Mouse (Mus musculus) lung, embryonic 16.5 days (tissue): Measurements from ENCODE around the gene Kdm2b. TPM values are rescaled to one million over a fixed set of nuclear protein-coding genes. Genes with fewer than 3 reads are reported as not detected.

Experiments
- ATAC-seq: fragments of 200-750 bp; cut with Nextera tagmentation; 2 replicates; pipeline ENCODE4 v1.8.0; 2017; ENCODE audit warnings: low read depth, mild to moderate bottlenecking, moderate library complexity
- H3K27ac ChIP-seq: fragments of 300-500 bp; sonication (generic); 2 replicates; pipeline ENCODE4 v1.5.1; 2014; ENCODE audit warnings: mild to moderate bottlenecking, control low read depth, low read length
- H3K27me3 ChIP-seq: fragments of 300-500 bp; sonication (generic); 2 replicates; pipeline ENCODE4 v1.6.1; 2014; ENCODE audit warnings: low read depth, low read length, mixed read lengths; ENCODE audit not compliant: control insufficient read depth, insufficient read depth
- H3K36me3 ChIP-seq: fragments of 300-500 bp; sonication (generic); 2 replicates; pipeline ENCODE4 v1.6.1; 2014; ENCODE audit warnings: low read length; ENCODE audit not compliant: control insufficient read depth, insufficient read depth
- H3K4me1 ChIP-seq: fragments of 300-500 bp; sonication (generic); replicated peaks from 2 replicates; pipeline ENCODE4 v1.6.1; 2014; ENCODE audit warnings: low read length, mixed read lengths; ENCODE audit not compliant: control insufficient read depth, insufficient read depth
- H3K4me2 ChIP-seq: fragments of 300-500 bp; sonication (generic); 2 replicates; pipeline ENCODE4 v1.6.1; 2014; ENCODE audit warnings: low read depth, low read length, control low read depth
- H3K4me3 ChIP-seq: fragments of 300-500 bp; sonication (generic); 2 replicates; pipeline ENCODE4 v1.5.1; 2014; ENCODE audit warnings: mild to moderate bottlenecking, low read length, control low read depth
- H3K9ac ChIP-seq: fragments of 300-500 bp; sonication (generic); 2 replicates; pipeline ENCODE4 v1.6.1; 2014; ENCODE audit warnings: low read length, control low read depth
- H3K9me3 ChIP-seq: fragments of 300-500 bp; sonication (generic); 2 replicates; pipeline ENCODE4 v1.6.1; 2016; ENCODE audit warnings: low read length; ENCODE audit not compliant: control insufficient read depth
- WGBS: fragments of 180-500 bp; shearing (Covaris S2); extraction: QIAGEN DNeasy Blood & Tissue Kit; methylation state at CpG from one replicate; pipeline ENCODE4 v1.1.7; 2014; 5-methylcytosine and 5-hydroxymethylcytosine counted together
- polyA plus RNA-seq: library from polyadenylated mRNA; unstranded; fragments of >200 nt; fragmentation: Nextera tagmentation; extraction: Ambion mirVana; gene quantifications from 2 replicates; pipeline ENCODE4 v1.2.1, GENCODE M21; 2015

Gene Kdm2b
- polyA plus RNA-seq, 1 experiment from 2014 or later: 37.6 TPM

DNA sequence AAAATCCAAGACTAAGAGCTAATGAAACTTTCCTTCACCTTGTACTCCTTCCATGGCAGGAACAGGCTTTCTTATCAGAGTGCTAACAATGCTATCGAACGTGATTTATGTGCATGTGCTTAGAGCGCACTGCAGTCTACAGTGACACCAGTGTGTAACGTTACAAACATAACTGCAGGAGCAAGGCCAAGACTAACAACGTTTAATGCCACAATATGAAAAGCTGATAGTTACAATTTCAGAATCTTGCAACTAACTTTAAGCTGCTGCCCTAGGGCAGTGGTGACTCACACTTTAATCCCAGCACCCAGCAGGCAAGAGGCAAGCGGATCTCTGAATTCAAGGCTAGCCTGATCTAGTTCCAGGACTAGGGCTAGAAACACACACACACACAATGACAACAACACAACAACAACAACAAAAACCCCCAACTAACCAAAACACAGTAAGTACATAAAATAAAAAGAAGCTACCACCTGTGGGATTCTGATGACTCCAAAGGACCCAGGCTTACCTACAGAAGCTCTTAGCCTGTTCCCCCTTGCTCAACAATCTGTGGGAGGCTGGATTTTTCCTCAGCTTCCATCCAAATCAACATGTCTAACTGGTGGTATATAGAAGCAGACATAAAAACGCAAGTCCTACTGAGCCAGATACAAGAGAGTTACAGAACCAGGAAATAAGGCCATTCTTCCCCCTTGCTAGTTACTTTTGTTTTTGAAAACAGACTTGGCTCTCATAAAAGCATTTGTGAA, 104.9 kb downstream of the Kdm2b start:
- no peaks in the 10 kb centered on the region for H3K9me3 ChIP-seq
- H3K27ac ChIP-seq: no peak overlapping the region; the same call in 1 of the 2 replicates
- H3K36me3 ChIP-seq: peaks cover 4% of the 10 kb centered on the region
- H3K9ac ChIP-seq: no peak overlapping the region
- H3K4me3 ChIP-seq: no peak overlapping the region
- ATAC-seq: no peak
- H3K27me3 ChIP-seq: no peaks in the 10 kb centered on the region
- WGBS: 73% methylated on average over 7 of the region's 7 CpGs
- H3K4me2 ChIP-seq: no peak overlapping the region
- peaks cover 5% of the 10 kb centered on the region for H3K4me1 ChIP-seq

DNA sequence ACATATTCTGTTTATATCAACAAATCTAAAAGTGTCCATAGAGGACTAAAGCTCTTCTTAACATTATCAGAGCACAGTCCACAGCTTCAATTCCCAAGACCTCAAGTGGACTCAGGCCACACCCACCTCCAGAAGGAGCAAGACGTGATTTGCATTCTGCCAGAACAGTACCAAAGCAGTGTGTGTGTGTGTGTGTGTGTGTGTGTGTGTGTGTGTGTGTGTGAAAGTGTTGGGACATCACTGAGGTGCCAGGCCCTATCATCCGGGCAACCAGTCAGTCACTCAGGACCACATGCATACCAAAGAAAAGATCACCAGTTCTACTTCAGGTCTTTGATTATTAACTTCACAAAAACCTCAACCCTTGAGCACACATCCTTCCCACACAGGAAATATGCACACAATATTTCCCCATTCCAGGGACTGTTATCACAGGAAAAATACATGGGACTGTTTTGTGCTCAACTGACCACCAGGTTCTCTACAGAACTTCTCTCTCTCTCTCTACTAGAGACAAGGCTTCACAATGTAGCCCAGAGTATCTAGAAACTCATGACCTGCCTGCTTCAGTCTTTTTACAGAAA, 105.9 kb downstream of the Kdm2b start:
- Histone ChIP-seq H3K9ac (no peak overlapping the region), H3K4me2 (no peak overlapping the region), H3K9me3 (no peaks in the 10 kb centered on the region), H3K27me3 (no peaks in the 10 kb centered on the region), H3K36me3 (peaks cover 10% of the 10 kb centered on the region), H3K27ac (no peak overlapping the region), H3K4me3 (no peak overlapping the region), H3K4me1 (peaks cover 5% of the 10 kb centered on the region)
- no peak for ATAC-seq
- WGBS: 27% methylated on average over 2 of the region's 2 CpGs

DNA sequence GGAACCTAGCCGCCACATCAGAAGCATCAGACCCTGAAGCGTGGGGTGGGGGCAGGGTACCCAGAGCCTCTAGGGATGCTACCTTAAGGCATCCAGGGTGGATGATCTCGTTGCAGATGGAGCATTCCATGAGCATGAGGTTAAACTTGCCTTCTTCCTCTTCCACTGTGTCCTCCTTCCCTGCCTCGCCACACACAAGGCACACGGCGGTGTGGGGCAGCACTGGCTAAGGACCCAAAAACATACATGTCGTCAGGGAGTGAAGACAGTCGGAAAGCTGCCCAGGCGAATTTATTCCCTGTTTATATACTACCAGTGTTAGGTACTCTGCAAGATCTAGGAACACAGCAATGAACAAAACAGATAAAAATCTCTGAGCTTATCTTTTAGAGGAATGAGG, 106.4 kb downstream of the Kdm2b start:
- 78% methylated on average over 9 of the region's 9 CpGs for WGBS

GRCm38 (mm10) chr5:122882256-122883050, 107.2 kb downstream of the Kdm2b start:
- WGBS: 87% methylated on average over 18 of the region's 18 CpGs
- peaks cover 3% of the 10 kb centered on the region for H3K4me1 ChIP-seq
- H3K4me2 ChIP-seq: no peak overlapping the region
- no peaks in the 10 kb centered on the region for H3K27me3 ChIP-seq
- no peak overlapping the region for H3K9ac ChIP-seq
- H3K9me3 ChIP-seq: no peaks in the 10 kb centered on the region
- peaks cover 15% of the 10 kb centered on the region for H3K36me3 ChIP-seq
- no peak for ATAC-seq
- H3K4me3 ChIP-seq: no peak overlapping the region
- no peak overlapping the region for H3K27ac ChIP-seq

More for the DNA sequence above, 106.4 kb downstream of the Kdm2b start:
- no peak overlapping the region for H3K27ac ChIP-seq
- H3K4me2 ChIP-seq: no peak overlapping the region
- no peaks in the 10 kb centered on the region for H3K27me3 ChIP-seq
- H3K36me3 ChIP-seq: peaks cover 10% of the 10 kb centered on the region
- no peak overlapping the region for H3K4me3 ChIP-seq
- no peak overlapping the region for H3K9ac ChIP-seq
- H3K4me1 ChIP-seq: peaks cover 5% of the 10 kb centered on the region
- no peak for ATAC-seq
- H3K9me3 ChIP-seq: no peaks in the 10 kb centered on the region

- no peak overlapping the region for H3K4me3 ChIP-seq
- no peaks in the 10 kb centered on the region for H3K9me3 ChIP-seq
- 50% methylated on average over 5 of the region's 5 CpGs for WGBS
- H3K36me3 ChIP-seq: peaks cover 23% of the 10 kb centered on the region
- ATAC-seq: peak; percentile 66
- H3K9ac ChIP-seq: no peak overlapping the region
- peaks cover 3% of the 10 kb centered on the region for H3K4me1 ChIP-seq
- H3K4me2 ChIP-seq: no peak overlapping the region
- H3K27me3 ChIP-seq: no peaks in the 10 kb centered on the region
- H3K27ac ChIP-seq: no peak overlapping the region
These were observed 108.3 kb downstream of the Kdm2b start for GRCm38 (mm10) chr5:122881313-122881712.

DNA sequence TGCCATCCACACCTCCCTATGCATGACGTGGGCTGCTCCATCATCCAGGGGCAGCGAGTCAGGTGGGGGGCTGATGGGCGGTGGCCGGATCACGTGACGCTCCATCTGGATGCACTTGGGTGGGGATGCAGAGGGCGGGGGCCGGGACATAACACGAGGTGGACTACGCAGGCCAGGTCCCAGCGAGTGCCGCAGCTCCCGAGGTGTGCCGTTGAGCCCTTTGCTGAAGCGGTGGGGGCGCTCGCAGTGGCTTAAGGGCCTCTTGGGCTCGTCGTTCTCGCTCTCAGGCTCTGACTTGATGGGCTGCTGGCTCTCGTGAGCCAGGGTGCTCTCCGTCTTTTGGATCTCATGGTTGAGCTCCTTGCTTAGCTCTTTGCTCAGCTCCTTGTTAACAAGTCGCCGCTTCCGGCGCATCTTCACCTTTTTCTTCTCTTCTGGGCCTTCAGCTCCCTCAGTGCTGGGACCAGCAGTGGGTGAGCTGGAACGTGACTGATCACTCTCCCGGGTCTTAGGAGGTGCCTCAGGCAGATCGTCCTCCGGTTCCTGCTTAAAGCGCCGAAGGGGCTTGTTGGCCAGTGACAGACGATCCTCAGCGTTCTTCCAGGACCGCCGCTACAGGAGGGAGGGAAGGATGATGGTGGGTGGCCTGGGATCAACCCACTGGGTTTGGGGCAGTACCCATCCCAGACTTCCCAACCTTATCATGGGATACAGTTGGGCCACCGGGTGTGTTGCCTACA, 109.2 kb downstream of the Kdm2b start:
- H3K4me2 ChIP-seq: no peak overlapping the region
- no peaks in the 10 kb centered on the region for H3K27me3 ChIP-seq
- H3K4me1 ChIP-seq: peaks cover 1% of the 10 kb centered on the region
- H3K27ac ChIP-seq: no peak overlapping the region
- peaks cover 23% of the 10 kb centered on the region for H3K36me3 ChIP-seq
- no peak overlapping the region for H3K9ac ChIP-seq
- no peak for ATAC-seq
- no peaks in the 10 kb centered on the region for H3K9me3 ChIP-seq
- WGBS: 93% methylated on average over 37 of the region's 37 CpGs
- no peak overlapping the region for H3K4me3 ChIP-seq

GRCm38 (mm10) chr5:122876671-122877070, 113.0 kb downstream of the Kdm2b start:
- ATAC-seq: no peak
- H3K9me3 ChIP-seq: no peaks in the 10 kb centered on the region
- H3K9ac ChIP-seq: no peak overlapping the region
- no peaks in the 10 kb centered on the region for H3K4me1 ChIP-seq
- peaks cover 25% of the 10 kb centered on the region for H3K36me3 ChIP-seq
- no peak overlapping the region for H3K27ac ChIP-seq
- H3K27me3 ChIP-seq: no peaks in the 10 kb centered on the region
- no peak overlapping the region for H3K4me2 ChIP-seq
- WGBS: 65% methylated on average over 3 of the region's 3 CpGs
- no peak overlapping the region for H3K4me3 ChIP-seq

GRCm38 (mm10) chr5:122874359-122874758, 115.3 kb downstream of the Kdm2b start:
- peaks cover 26% of the 10 kb centered on the region for H3K36me3 ChIP-seq
- WGBS: 83% methylated on average over 3 of the region's 3 CpGs

GRCm38 (mm10) chr5:122873573-122873972, 116.0 kb downstream of the Kdm2b start:
- Histone ChIP-seq H3K9ac (no peak overlapping the region), H3K9me3 (no peaks in the 10 kb centered on the region), H3K36me3 (peaks cover 26% of the 10 kb centered on the region), H3K4me1 (no peaks in the 10 kb centered on the region), H3K4me3 (no peak overlapping the region), H3K4me2 (no peak overlapping the region), H3K27ac (no peak overlapping the region), H3K27me3 (no peaks in the 10 kb centered on the region)
- WGBS: 60% methylated on average over 2 of the region's 2 CpGs
- ATAC-seq: no peak

More at GRCm38 (mm10) chr5:122874359-122874758, 115.3 kb downstream of the Kdm2b start:
- H3K27ac ChIP-seq: no peak overlapping the region
- no peak overlapping the region for H3K9ac ChIP-seq
- no peak overlapping the region for H3K4me2 ChIP-seq
- no peak for ATAC-seq
- H3K4me3 ChIP-seq: no peak overlapping the region
- no peaks in the 10 kb centered on the region for H3K9me3 ChIP-seq
- no peaks in the 10 kb centered on the region for H3K27me3 ChIP-seq
- H3K4me1 ChIP-seq: no peaks in the 10 kb centered on the region
